ENCODE assay signal across 8 mouse cellular contexts in the genomic region with DNA sequence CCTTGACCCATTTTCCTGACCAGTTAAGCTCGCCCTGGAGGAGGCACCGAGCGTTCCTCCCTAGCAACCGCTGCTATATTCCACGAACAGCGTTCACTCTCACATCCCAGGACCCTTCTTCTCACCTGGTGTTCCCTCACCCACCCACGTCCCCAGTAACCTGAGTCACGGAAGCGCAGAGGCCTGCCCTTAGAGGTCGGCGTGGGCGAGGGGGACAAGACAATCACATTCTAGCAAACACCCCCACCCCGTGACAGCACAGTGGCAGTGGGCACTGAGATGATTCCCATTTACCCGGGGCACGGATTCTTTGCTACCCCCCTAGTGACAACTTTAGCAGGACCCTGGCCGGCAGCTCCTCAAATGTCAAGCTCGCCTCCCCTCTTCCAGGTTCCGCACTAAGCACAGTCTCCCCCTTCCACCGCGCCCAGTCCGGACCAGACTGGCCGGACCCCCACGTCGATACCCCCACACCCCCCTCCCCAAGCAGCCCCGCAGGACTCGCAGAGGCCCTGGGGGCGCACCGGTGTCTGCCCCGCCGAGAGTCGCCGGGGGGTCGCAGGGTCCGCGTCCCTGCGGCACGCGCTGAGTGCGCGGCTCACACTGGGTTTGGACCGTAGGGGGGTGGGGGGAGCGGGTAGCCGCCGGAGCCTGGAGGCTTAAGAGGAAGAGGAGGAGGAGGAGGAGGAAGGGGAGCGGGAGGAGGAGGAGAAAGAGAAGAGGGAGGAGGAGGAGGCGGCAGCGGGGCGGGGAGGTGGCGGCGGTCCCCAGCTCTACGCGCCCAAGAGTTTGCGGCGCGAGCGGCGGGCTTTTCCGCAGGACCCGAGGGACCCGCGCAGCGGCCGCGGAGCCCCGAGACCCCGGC. TPM values are rescaled to one million over a fixed set of nuclear protein-coding genes. Genes with fewer than 3 reads are reported as not detected.
DNase-seq lines count a peak whose midpoint lies in the region; ATAC-seq lines count a peak whose summit lies in the region.

Npas2 (plus strand) TSS at position 735 of the 865 bp plus-strand sequence.

- H3K4me3 ChIP-seq in hindbrain, embryonic 13.5 days, result peak within 1 kb of the TSS; percentile 77
- peak within 1 kb of the TSS; percentile 73 for H3K4me3 ChIP-seq in limb, embryonic 13.5 days
- H3K4me3 ChIP-seq in neural tube, embryonic 13.5 days, result peak within 1 kb of the TSS; percentile 73

- H3K4me1 ChIP-seq in hindbrain, embryonic 13.5 days (replicated peaks), result peaks cover 31% of the 10 kb centered on the region
- H3K4me1 ChIP-seq in limb, embryonic 13.5 days, result peaks cover 29% of the 10 kb centered on the region
- peaks cover 38% of the 10 kb centered on the region for H3K4me1 ChIP-seq in neural tube, embryonic 13.5 days (replicated peaks)

- H3K9ac ChIP-seq in hindbrain, embryonic 13.5 days, result peak within 1 kb of the TSS; percentile 79
- peak within 1 kb of the TSS; percentile 73 for H3K9ac ChIP-seq in limb, embryonic 13.5 days
- peak within 1 kb of the TSS; percentile 81 for H3K9ac ChIP-seq in neural tube, embryonic 13.5 days

- under 1% methylated on average over 60 of the region's 66 CpGs for WGBS in hindbrain, embryonic 13.5 days
- WGBS in limb, embryonic 13.5 days, result under 1% methylated on average over 53 of the region's 66 CpGs
- under 1% methylated on average over 62 of the region's 66 CpGs for WGBS in neural tube, embryonic 13.5 days

- no peak within 1 kb of the TSS for H3K27ac ChIP-seq in hindbrain, embryonic 13.5 days
- no peak within 1 kb of the TSS for H3K27ac ChIP-seq in limb, embryonic 13.5 days
- no peak within 1 kb of the TSS for H3K27ac ChIP-seq in neural tube, embryonic 13.5 days (replicated peaks)

- H3K27me3 ChIP-seq in hindbrain, embryonic 13.5 days, result peaks cover 65% of the 10 kb centered on the region
- H3K27me3 ChIP-seq in limb, embryonic 13.5 days, result peaks cover 69% of the 10 kb centered on the region
- peaks cover 64% of the 10 kb centered on the region for H3K27me3 ChIP-seq in neural tube, embryonic 13.5 days

- peak; percentile 43; the same call in 1 of the 2 replicates for ATAC-seq in hindbrain, embryonic 13.5 days (ENCODE audit: low FRiP score)
- ATAC-seq in limb, embryonic 13.5 days (ENCODE audit: low FRiP score, low read depth), result peak; percentile 39; the same call in 1 of the 2 replicates
- peak; percentile 42; the same call in 1 of the 2 replicates for ATAC-seq in neural tube, embryonic 13.5 days (ENCODE audit: low read depth)

- no peaks in the 10 kb centered on the region for H3K9me3 ChIP-seq in hindbrain, embryonic 13.5 days
- H3K9me3 ChIP-seq in limb, embryonic 13.5 days, result no peaks in the 10 kb centered on the region
- 0 out of 2 replicates have a peak, but pooled peaks cover 5% of the 10 kb centered on the region for H3K9me3 ChIP-seq in neural tube, embryonic 13.5 days

- H3K4me2 ChIP-seq in hindbrain, embryonic 13.5 days, result peak within 1 kb of the TSS; percentile 98
- peak within 1 kb of the TSS; percentile 98 for H3K4me2 ChIP-seq in limb, embryonic 13.5 days (replicated peaks)
- peak within 1 kb of the TSS; percentile 98 for H3K4me2 ChIP-seq in neural tube, embryonic 13.5 days

- H3K36me3 ChIP-seq in hindbrain, embryonic 13.5 days, result no peaks in the 10 kb centered on the region
- H3K36me3 ChIP-seq in limb, embryonic 13.5 days, result no peaks in the 10 kb centered on the region
- H3K36me3 ChIP-seq in neural tube, embryonic 13.5 days, result no peaks in the 10 kb centered on the region

- DNase-seq in adrenal gland, postnatal 25 days, result peak; percentile 45
- no peak for DNase-seq in adrenal gland, adult 2 months
- peak; percentile 20 for DNase-seq in urinary bladder, postnatal 25 days (ENCODE audit: low spot score)
- DNase-seq in urinary bladder, postnatal 36 days (ENCODE audit: low spot score in 2 of 2), result no peak
- no peak for DNase-seq in adipocyte (ENCODE audit: low spot score)

RNA-seq across cellular contexts. Expression of gene Npas2, which starts in this region (rescaled TPM):
- 1.0 and 2.5 TPM in 2 replicates for total RNA-seq in adrenal gland, postnatal 25 days (2021)
- total RNA-seq in adrenal gland, adult 2 months (2021), result 10 to 100 TPM in 1 of 2 experiments, 1 to 10 TPM in 1; 2.7 to 18.3 TPM
- 7.2 and 12.1 TPM in 2 replicates for polyA plus RNA-seq in adrenal gland, adult 2 months (2012; rRNA removed)
- 0.40 and 0.70 TPM in 2 replicates for polyA plus RNA-seq in hindbrain, embryonic 13.5 days (2015; fragmentation: Nextera tagmentation; extraction: Ambion mirVana)
- polyA plus RNA-seq in limb, embryonic 13.5 days (2015; fragmentation: Nextera tagmentation; extraction: Ambion mirVana), result 0.72 and 0.80 TPM in 2 replicates
- 0.54 and 0.62 TPM in 2 replicates for polyA plus RNA-seq in neural tube, embryonic 13.5 days (2015; fragmentation: Nextera tagmentation; extraction: Ambion mirVana)

Comparison
In these comparisons a context has a peak if more than half of its experiments do, and no peak if none do; other contexts are left out.
1. DNase-seq: peak in adrenal gland, postnatal 25 days (single experiment) and urinary bladder, postnatal 25 days (single experiment); none in adrenal gland, adult 2 months (single experiment), urinary bladder, postnatal 36 days (0 of 2) and adipocyte (single experiment).
2. Peak in ATAC-seq, H3K4me3 ChIP-seq, H3K9ac ChIP-seq and H3K4me2 ChIP-seq in hindbrain, embryonic 13.5 days; RNA of the gene not detected or under 1 TPM.
3. Peak in ATAC-seq, H3K4me3 ChIP-seq, H3K9ac ChIP-seq and H3K4me2 ChIP-seq in limb, embryonic 13.5 days; RNA of the gene not detected or under 1 TPM.
4. Peak in ATAC-seq, H3K4me3 ChIP-seq, H3K9ac ChIP-seq and H3K4me2 ChIP-seq in neural tube, embryonic 13.5 days; RNA of the gene not detected or under 1 TPM.
5. Peak in every context shown above with its lines, with median percentiles within 50 percentile points of each other: ATAC-seq, H3K4me2 ChIP-seq, H3K4me3 ChIP-seq and H3K9ac ChIP-seq.